Mouse (Mus musculus) monocyte, adult 5-6 weeks (primary cell): ENCODE results near the gene A730009L09Rik. TPM values are rescaled to one million over a fixed set of nuclear protein-coding genes. Genes with fewer than 3 reads are reported as not detected.

ENCODE experiments used
- ATAC-seq: fragments of 153-309, 156-312 bp; replicated peaks from 2 replicates; pipeline ENCODE4 v1.8.0; 2017; ENCODE audit warnings: mild to moderate bottlenecking; ENCODE audit not compliant: low TSS enrichment, insufficient number of reproducible peaks, severe bottlenecking, poor library complexity, low FRiP score
- total RNA-seq: library from RNA; stranded (forward); fragments of 200-1000, 200-491, 200-594 nt; gene quantifications from 3 replicates; pipeline ENCODE4 v1.2.3, GENCODE M21; 2017

A730009L09Rik gene
- total RNA-seq, 1 experiment from 2014 or later = not detected

- no peak for ATAC-seq
Measured at GRCm38 (mm10) chr16:84558113-84558917, 43.4 kb downstream of the A730009L09Rik start.

- no peak for ATAC-seq
Measured at GRCm38 (mm10) chr16:84559569-84560278, 44.8 kb downstream of the A730009L09Rik start.

GRCm38 (mm10) chr16:84560279-84560602 is 45.3 kb downstream of the A730009L09Rik start:
- ATAC-seq = no peak

Other genes starting within 250 kb of the A730009L09Rik start
- 27.6 to 43.8 TPM (median 30.4 TPM) in 3 replicates for gene Mrpl39, start 220.6 kb downstream of the A730009L09Rik start, total RNA-seq